Mouse (Mus musculus) testis, postnatal 14 days (tissue): ENCODE results near the gene Myh8.

Experiments
- DNase-seq: peaks from one replicate; pipeline ENCODE4 v3.0.0; 2021; ENCODE audit warnings: low spot score

Gene Myh8

DNA sequence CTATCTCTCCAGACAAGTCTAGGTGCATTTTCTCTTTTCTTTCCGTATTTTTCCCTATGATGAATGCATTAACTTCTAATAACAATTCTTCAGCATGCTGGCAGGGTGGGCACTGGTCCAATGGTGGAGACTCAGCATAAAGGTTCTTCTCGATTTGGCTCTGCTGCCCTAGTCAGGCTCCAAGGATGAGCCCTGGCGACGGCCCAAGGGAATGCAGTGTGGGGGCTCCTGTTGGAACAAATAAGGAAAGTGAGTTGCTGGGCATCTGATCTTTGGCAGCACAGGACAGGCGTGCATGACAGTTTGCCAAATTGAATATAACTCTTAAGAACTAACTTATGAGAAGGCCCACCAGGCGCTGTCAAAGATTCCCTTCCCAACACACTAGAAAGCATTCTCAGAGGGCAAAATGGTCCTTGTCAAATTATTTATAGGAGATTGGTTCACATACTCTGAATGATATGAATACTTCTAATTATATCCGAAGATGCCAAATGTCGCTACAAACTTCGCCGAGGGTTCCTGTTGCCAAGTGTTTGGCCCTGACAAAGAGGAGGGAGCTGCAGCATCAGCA lies at the start of gene Myh8:
Myh8 (plus strand) TSS at position 524 of the 574 bp plus-strand sequence.
- DNase-seq, result no peak

DNA sequence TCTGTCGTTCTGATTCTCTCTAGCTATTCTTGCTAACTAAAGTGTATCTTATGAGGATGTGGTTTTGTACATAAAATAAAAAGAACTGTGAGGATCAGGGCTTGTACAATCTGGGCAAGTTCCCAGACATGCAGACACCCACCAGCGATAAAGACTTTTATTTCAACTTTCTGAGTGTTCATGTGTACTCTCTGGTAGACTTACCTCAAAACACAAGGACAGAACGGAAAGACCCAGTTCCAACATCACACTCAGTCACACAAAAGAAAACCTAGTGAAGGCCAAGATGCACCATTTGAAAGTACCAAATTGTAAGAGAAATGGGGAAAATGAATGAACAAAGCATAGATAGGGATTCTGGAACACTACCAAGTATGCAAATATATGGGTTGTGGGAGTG lies 48.2 kb upstream of the Myh8 start:
- DNase-seq, result no peak

- DNase-seq, result peak; percentile 42
Measured at GRCm38 (mm10) chr11:67229166-67229565, 47.8 kb upstream of the Myh8 start.

GRCm38 (mm10) chr11:67229946-67230345 lies 47.0 kb upstream of the Myh8 start:
- DNase-seq, result no peak

GRCm38 (mm10) chr11:67235639-67236358 lies 41.1 kb upstream of the Myh8 start:
- DNase-seq, result peak; percentile 25

DNA sequence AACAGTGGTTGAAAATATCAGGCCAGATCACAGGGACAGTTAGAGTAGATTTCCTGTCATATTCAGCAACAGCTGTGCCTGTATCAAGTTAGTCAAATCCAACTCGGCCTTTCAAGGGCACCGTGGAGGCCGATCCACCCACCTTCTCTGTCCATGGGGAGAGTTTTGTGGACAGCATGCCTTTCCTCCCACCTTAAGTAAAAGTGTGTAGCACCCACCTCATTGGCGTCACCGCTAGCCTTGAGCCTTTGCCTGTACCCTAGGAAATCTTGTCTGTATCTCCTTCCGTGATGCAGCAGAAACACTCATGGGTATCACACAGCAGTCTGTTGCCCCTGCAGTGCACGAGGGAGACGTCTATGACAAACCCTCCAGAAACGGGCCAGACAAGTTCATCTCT lies 40.1 kb upstream of the Myh8 start:
- no peak for DNase-seq

- no peak for DNase-seq
Measured at GRCm38 (mm10) chr11:67237481-67238079, 39.3 kb upstream of the Myh8 start, which contains the start of gene Myh4. Myh4 (plus strand) TSS chr11:67238029.

GRCm38 (mm10) chr11:67241051-67241450 lies 35.9 kb upstream of the Myh8 start:
- no peak for DNase-seq

DNA sequence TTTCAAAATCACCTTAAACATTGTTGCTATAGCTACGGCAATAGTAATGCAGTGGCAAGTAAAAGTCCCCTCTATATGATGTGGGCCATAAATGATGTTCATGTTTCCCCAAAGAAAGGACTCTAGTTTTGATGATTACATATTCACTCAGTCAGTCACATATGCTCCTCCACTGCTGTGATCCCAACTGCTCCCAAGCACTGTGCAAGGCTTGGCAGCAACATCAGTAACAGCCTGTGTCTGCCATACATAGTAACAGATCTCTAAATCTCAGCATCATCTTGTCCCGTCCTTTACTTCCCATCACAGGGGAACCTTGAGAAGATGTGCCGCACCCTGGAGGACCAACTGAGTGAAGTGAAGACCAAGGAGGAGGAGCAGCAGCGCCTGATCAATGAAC lies 23.2 kb upstream of the Myh8 start:
- DNase-seq, result no peak

GRCm38 (mm10) chr11:67257048-67257447 lies 19.9 kb upstream of the Myh8 start:
- no peak for DNase-seq

DNA sequence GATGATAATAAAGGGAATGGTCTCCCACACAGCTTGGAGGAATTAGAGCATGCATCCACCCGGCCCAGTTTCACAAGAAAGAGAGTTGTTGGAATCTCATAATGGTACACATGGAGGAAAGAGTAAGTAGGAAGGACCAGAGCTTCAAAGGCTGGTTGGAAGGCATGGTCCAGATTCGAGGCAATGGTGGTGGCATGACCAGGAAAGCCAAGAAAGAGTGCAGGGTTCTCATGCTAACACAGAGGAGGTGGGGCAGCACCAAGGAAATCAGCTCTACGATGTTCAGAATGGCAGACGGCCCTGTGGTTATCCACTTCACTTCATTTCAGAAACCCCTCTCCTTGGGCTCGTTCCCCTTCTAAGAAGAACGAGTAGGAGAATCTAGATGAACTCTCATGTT lies 16.0 kb upstream of the Myh8 start:
- no peak for DNase-seq

- no peak for DNase-seq
Measured at GRCm38 (mm10) chr11:67293440-67293839, 16.5 kb downstream of the Myh8 start.

DNA sequence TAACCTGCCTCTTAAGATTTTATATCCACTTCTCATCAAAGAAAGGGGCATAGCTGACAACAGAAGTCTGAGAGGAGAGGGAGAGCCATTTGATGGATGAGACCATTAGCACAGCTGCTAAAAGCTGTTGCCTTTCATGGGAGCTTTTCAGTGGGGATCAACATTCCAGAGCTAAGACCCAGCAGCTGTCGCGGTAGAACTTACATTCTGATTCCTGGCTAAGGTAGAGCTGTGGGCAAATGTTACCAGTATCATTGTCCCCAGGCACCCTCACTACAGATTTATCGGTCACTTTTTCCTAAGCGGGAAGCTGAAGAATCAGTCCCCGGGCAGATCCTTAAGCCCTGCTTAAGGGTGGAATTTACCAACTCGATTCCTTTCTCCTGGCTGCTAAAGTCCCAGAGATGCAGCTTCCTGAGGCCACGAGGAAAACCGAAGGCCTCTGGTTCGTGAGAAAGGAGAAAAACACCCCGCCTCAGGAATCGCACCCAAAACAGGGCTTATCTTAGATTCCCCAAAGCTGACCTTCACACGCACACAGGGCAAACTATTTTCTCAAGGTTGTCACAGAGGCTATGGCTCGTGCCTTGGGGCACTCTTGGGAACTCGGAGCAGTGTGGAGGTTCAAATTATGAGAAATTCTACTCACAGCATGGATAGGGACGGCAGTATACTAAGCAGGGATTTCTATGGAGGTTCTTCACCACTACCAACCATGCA lies 37.0 kb downstream of the Myh8 start:
- DNase-seq, result no peak

DNA sequence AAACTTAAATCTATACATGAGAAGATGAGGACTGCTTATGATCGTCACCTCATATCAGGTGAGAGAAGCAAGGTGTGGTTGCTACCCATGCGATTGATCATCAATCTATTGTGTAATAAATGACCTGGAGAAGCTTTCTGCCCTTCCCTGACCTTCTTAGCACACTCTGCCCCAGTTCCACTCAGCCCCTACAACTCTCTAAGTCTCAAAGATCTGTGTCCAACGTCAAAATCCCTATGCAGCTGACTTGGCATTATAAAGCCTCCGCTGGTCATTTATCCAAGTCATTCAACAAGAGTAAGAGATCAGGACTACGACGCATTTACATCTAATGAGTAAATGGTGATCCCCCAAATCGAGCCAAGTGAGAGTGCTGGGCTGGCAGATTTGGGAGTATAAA lies 44.4 kb downstream of the Myh8 start, which contains the start of gene Myh13:
Myh13 (plus strand) TSS at position 301 of the 400 bp plus-strand sequence.
- DNase-seq, result no peak

DNA sequence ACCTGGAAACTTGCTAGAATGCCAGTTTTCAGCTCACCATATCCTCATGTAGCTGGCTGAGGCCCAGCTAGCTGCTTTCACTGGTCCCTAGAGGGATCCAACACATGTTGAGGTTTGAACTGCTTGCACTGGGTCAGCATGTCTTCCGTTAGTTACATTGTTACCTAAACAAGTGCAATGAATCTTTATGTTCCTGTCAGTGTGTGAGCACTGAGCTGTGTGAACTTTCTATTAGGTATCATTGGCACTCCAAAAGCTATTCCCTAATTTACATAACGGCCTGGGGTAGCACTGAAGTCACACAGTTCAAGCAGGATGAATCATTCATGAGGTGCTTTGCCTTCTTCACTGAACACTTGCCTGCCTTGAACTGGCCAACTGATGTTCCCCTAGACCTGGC lies 49.6 kb downstream of the Myh8 start:
- DNase-seq, result no peak

GRCm38 (mm10) chr11:67344556-67344955 lies 67.6 kb downstream of the Myh8 start:
- no peak for DNase-seq

DNA sequence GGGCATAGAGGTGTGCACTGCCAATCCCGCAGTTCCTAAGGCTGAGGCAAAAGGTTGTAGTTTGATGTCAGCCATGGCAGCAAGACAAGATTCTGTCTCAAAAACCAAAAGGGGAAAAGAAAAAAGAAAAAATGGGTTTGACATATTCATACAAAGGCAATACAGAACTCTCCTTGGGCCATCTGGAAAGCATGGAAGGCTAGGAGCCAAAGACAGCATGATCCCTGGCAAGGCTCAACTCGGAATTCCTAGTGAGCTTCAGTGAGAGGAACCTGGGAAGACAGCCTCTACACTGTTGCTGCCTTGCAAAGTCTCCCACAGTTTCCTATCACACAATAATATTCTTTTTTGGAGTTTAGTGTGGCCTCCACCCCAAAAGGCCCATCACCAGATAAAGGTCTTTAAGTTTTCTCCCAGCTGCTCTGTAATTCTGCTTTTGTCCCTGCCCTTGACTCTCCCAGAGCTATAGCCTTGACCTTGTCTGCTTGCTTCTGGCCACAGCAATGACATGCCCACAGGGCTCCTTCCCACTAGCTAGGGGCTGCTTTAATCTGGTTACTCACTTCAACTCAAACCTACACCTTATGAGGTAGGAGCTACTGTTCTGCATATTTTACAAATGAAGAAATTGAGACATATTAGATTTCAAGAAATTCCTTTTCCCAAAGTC lies 68.4 kb downstream of the Myh8 start:
- DNase-seq, result peak; percentile 38

GRCm38 (mm10) chr11:67345856-67346236 lies 68.9 kb downstream of the Myh8 start:
- DNase-seq, result peak; percentile 32

GRCm38 (mm10) chr11:67350153-67350768 lies 73.3 kb downstream of the Myh8 start:
- DNase-seq, result peak; percentile 72

DNA sequence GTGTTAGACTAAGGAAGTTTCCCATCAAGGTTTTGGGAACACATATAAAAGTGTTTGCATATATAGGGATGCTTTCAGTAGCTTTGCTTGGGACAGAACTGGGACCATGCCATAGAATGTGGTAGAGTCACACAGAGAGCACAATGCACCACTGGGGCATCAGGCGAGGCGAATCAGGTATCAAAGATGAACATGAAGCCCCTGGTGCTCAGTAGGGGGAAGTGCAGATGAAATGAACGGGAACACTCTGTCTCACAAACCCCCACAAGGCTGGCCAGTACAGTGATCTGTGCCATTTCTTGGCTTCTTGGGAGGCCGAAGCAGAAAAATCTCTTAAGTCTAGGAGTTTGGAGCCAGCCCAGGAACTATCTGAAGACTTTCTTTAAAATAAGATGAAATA lies 76.1 kb downstream of the Myh8 start:
- no peak for DNase-seq

- DNase-seq, result no peak
Measured at GRCm38 (mm10) chr11:67358031-67358430, 81.1 kb downstream of the Myh8 start.
